Mouse (Mus musculus): ENCODE measurements around the gene Tas2r126.

GRCm38 (mm10) chr6:42426337-42426736, 8.0 kb upstream of the Tas2r126 start:
- no peak for TF ChIP-seq CTCF (conservative IDR thresholded peaks at IDR 0.05; ENCODE audit: low read length)
- no peak for TF ChIP-seq NANOG (IDR thresholded peaks at IDR 0.05; ENCODE audit: borderline replicate concordance, low read length)
- no peak for TF ChIP-seq POU5F1 (IDR thresholded peaks at IDR 0.05; ENCODE audit: borderline replicate concordance, low read length)

All from E14TG2a.4 (cell line).